Mouse (Mus musculus) limb, embryonic 14.5 days (tissue): ENCODE results near the gene Ppfia1. TPM values are rescaled to one million over a fixed set of nuclear protein-coding genes. Genes with fewer than 3 reads are reported as not detected.

Experiments used
- ATAC-seq: fragments of 200-750 bp; cut with Nextera tagmentation; 2 replicates; pipeline ENCODE4 v1.8.0; 2017; ENCODE audit warnings: low read depth, moderate number of reproducible peaks, moderate TSS enrichment; ENCODE audit not compliant: low FRiP score
- DNase-seq: peaks from one replicate; pipeline ENCODE4 v3.0.0-alpha.2; 2015; ENCODE audit warnings: low spot score
- H3K27ac ChIP-seq: fragments of 300-500 bp; sonication (generic); replicated peaks from 2 replicates; pipeline ENCODE4 v1.5.1; 2014; ENCODE audit warnings: low read depth, mild to moderate bottlenecking, low read length, moderate library complexity, mixed read lengths
- H3K27me3 ChIP-seq: fragments of 300-500 bp; sonication (generic); 2 replicates; pipeline ENCODE4 v1.6.1; 2014; ENCODE audit warnings: low read length, mixed read lengths; ENCODE audit not compliant: control insufficient read depth, insufficient read depth
- H3K36me3 ChIP-seq: fragments of 300-500 bp; sonication (generic); 2 replicates; pipeline ENCODE4 v1.6.1; 2014; ENCODE audit warnings: mild to moderate bottlenecking, low read length, moderate library complexity, mixed read lengths; ENCODE audit not compliant: control insufficient read depth, insufficient read depth
- H3K4me1 ChIP-seq: fragments of 300-500 bp; sonication (generic); 2 replicates; pipeline ENCODE4 v1.6.1; 2014; ENCODE audit warnings: antibody characterized with exemption, low read length, mixed read lengths; ENCODE audit not compliant: control insufficient read depth, insufficient read depth
- H3K4me2 ChIP-seq: fragments of 300-500 bp; sonication (generic); replicated peaks from 2 replicates; pipeline ENCODE4 v1.6.1; 2014; ENCODE audit warnings: low read depth, mild to moderate bottlenecking, low read length, moderate library complexity; ENCODE audit not compliant: severe bottlenecking
- H3K4me3 ChIP-seq: fragments of 300-500 bp; sonication (generic); replicated peaks from 2 replicates; pipeline ENCODE4 v1.5.1; 2014; ENCODE audit warnings: low read length
- H3K9ac ChIP-seq: fragments of 300-500 bp; sonication (generic); 2 replicates; pipeline ENCODE4 v1.6.1; 2014; ENCODE audit warnings: mild to moderate bottlenecking, low read depth, low read length, moderate library complexity; ENCODE audit not compliant: severe bottlenecking
- H3K9me3 ChIP-seq: fragments of 300-500 bp; sonication (generic); 2 replicates; pipeline ENCODE4 v1.6.1; 2016; ENCODE audit warnings: low read length; ENCODE audit not compliant: control insufficient read depth
- POLR2A ChIP-seq: fragments of 200-500 bp; IDR thresholded peaks from 2 replicates; pipeline ENCODE4 v1.8.0; 2012; ENCODE audit warnings: inconsistent platforms, mild to moderate bottlenecking, moderate library complexity, borderline replicate concordance; ENCODE audit not compliant: insufficient read depth, insufficient read length; ENCODE audit errors: extremely low read depth
- WGBS: fragments of 180-500 bp; shearing (Covaris S2); extraction: QIAGEN DNeasy Blood & Tissue Kit; methylation state at CpG from one replicate; pipeline ENCODE4 v1.1.7; 2014; 5-methylcytosine and 5-hydroxymethylcytosine counted together
- polyA plus RNA-seq, 2 experiments: library from polyadenylated mRNA; depleted of rRNA in 1 of 2; stranded (reverse) in 1 of 2; unstranded in 1 of 2; fragments of >200 nt; fragmentation: Nextera tagmentation in 1 of 2; extraction: Ambion mirVana in 1 of 2; gene quantifications; 2 replicates each; pipeline versions ENCODE4 v1.2.1 to v1.2.3; 2012 to 2014

Ppfia1 gene
- polyA plus RNA-seq (2012; rRNA removed): 58.1 and 63.6 TPM in 2 replicates
- polyA plus RNA-seq (2014; fragmentation: Nextera tagmentation; extraction: Ambion mirVana): 41.7 and 42.0 TPM in 2 replicates

DNA sequence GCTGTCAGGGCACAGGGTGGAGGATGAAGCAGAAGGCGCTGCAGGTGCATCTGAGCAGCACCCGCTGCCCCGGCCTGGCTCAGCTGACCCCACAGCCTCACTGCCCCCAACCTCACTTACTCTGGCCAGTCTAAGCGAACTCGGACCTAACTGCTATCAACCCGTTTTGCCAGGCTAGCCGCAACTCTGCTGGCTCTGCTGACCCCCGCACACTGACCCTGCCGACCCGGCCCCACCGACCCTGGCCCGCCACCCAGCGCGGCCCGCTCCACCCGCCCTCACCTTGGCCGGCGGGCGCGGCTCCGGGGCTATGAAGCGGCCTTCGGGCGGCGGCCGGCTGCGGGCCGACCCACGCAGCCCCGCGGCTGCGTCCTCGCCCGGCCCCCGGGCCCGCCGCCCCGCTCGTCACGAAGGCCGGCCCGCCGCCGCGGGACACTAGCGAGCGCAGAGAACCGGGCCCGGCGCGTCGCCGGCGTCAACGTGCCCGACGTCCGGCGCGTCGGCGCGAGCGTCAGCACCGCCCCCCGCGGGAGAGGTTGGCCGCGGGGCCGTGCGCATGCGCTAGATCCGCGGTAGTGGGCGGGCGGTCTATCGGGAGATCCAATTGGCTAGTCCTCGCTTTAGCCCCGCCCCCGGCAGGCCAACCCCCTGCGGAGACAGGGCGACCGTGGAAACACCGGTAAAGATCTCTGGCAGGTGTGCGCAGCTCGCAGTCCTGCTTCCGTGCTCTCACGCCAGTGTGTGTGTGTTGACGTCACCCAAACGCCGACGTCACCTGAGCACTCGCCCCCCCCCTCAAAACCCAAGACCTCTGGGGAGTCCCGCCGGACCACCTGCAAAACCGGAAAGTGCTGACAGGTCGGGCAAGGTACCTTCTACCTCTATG, at the start of gene Ppfia1:
Gene Ppfia1, minus strand, starts transcription at position 493 of the 886 bp plus-strand sequence.
- peak; percentile 97 for DNase-seq
- no peak for TF ChIP-seq POLR2A
- 1% methylated on average over 69 of the region's 97 CpGs for WGBS
- H3K4me1 ChIP-seq: peaks cover 12% of the 10 kb centered on the region
- peak within 1 kb of the TSS; percentile 83 for H3K4me2 ChIP-seq
- peak; percentile 96 for ATAC-seq
- H3K9ac ChIP-seq: peak within 1 kb of the TSS; percentile 95
- H3K36me3 ChIP-seq: peaks cover 33% of the 10 kb centered on the region
- peak within 1 kb of the TSS; percentile 94 for H3K4me3 ChIP-seq
- H3K9me3 ChIP-seq: no peaks in the 10 kb centered on the region
- H3K27ac ChIP-seq: no peak within 1 kb of the TSS
- no peaks in the 10 kb centered on the region for H3K27me3 ChIP-seq

GRCm38 (mm10) chr7:144600333-144600900, 46.9 kb upstream of the Ppfia1 start:
- H3K27ac ChIP-seq: no peak overlapping the region
- WGBS: 60% methylated on average over 6 of the region's 6 CpGs
- ATAC-seq (no peak), DNase-seq (no peak)
- H3K4me2 ChIP-seq: no peak overlapping the region
- H3K27me3 ChIP-seq: no peaks in the 10 kb centered on the region
- H3K4me1 ChIP-seq: no peaks in the 10 kb centered on the region
- TF ChIP-seq POLR2A: no peak
- no peak overlapping the region for H3K9ac ChIP-seq
- H3K36me3 ChIP-seq: no peaks in the 10 kb centered on the region
- H3K9me3 ChIP-seq: no peaks in the 10 kb centered on the region
- no peak overlapping the region for H3K4me3 ChIP-seq

- 83% methylated on average over 3 of the region's 3 CpGs for WGBS
- DNase-seq: no peak
- no peak for TF ChIP-seq POLR2A
Observed at GRCm38 (mm10) chr7:144589508-144589907, 36.0 kb upstream of the Ppfia1 start.

DNA sequence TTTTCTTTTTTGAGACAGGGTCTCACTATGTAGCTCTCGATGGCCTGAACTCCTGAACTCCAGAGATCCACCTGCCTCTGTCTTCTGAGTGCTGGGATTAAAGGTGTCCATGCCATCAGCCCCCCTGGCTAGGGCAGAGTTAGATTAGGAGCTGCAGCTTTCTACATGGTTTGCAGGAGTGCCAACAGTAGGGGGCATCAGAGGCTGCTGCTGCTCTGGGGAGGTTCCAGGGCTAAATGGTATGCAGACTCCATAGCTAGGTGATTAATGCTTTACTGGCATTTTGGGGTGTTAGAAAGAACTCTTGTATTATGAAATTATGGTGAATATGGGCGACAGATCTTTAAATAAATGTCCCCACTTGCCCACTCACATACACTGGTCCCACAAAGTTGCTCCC, 33.8 kb upstream of the Ppfia1 start:
- Histone ChIP-seq H3K4me3 (no peak overlapping the region), H3K9me3 (no peaks in the 10 kb centered on the region), H3K27ac (no peak overlapping the region), H3K36me3 (no peaks in the 10 kb centered on the region), H3K9ac (no peak overlapping the region), H3K4me2 (no peak overlapping the region), H3K27me3 (no peaks in the 10 kb centered on the region), H3K4me1 (peaks cover 7% of the 10 kb centered on the region; the same call in 1 of the 2 replicates)
- DNase-seq (peak; percentile 48), ATAC-seq (no peak)
- WGBS: 44% methylated on average over 2 of the region's 2 CpGs
- TF ChIP-seq POLR2A: no peak

More at GRCm38 (mm10) chr7:144589508-144589907, 36.0 kb upstream of the Ppfia1 start:
- no peak overlapping the region for H3K4me3 ChIP-seq
- ATAC-seq: no peak
- H3K27me3 ChIP-seq: no peaks in the 10 kb centered on the region
- no peak overlapping the region for H3K27ac ChIP-seq
- no peaks in the 10 kb centered on the region for H3K9me3 ChIP-seq
- H3K4me2 ChIP-seq: no peak overlapping the region
- H3K9ac ChIP-seq: no peak overlapping the region
- H3K4me1 ChIP-seq: no peaks in the 10 kb centered on the region
- H3K36me3 ChIP-seq: no peaks in the 10 kb centered on the region

GRCm38 (mm10) chr7:144585648-144586047, 32.1 kb upstream of the Ppfia1 start:
- Histone ChIP-seq H3K36me3 (0 out of 2 replicates have a peak, but pooled peaks cover 3% of the 10 kb centered on the region), H3K9ac (no peak overlapping the region), H3K27me3 (no peaks in the 10 kb centered on the region), H3K9me3 (no peaks in the 10 kb centered on the region), H3K4me3 (no peak overlapping the region), H3K4me2 (no peak overlapping the region), H3K4me1 (peaks cover 13% of the 10 kb centered on the region), H3K27ac (no peak overlapping the region)
- no peak for ATAC-seq
- TF ChIP-seq POLR2A: 0 out of 2 replicates have a peak, but pooled peaks have one; percentile 15
- 11% methylated on average over 6 of the region's 6 CpGs for WGBS
- peak; percentile 51 for DNase-seq
